42 mouse cellular contexts compared by ENCODE assay signal in the genomic region with DNA sequence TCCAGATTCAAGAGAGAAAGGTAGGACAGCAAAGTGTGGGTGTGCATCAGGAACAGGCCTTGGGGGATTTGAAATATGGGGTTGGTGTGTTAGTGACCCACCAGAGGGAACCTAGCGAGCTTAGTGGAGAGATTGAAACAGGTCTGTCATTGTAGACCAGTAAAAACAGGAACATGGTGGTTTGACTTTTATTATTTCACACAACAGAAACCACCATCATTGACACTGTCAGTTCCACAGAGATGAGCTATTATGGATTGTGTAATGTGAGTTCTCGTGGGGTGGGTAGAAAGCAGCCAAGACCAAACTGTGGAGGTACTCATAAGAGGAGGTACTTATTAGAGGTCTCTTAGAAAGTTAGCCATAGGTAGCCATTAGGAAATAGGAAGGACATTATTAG. TPM values are rescaled to one million over a fixed set of nuclear protein-coding genes. Genes with fewer than 3 reads are reported as not detected.
"Had no signal": no experiment of that assay in that cellular context is flagged by ENCODE, and none has a peak within 500 bp of the region (broad histone marks: within the 10 kb centered on the region; RNA-seq: fewer than 3 reads in every experiment).

No protein-coding gene starts in this region.

- DNase-seq: gastrocnemius, postnatal 14 days; gastrocnemius, postnatal 36 days; heart, adult 18-20 months; heart, postnatal 10 days; heart, postnatal 4 days; kidney, adult 11 months; kidney, adult 2 months; kidney, adult 9 months; kidney, postnatal 14 days; kidney, postnatal 36 days; layer of hippocampus, adult 9-11 months; layer of hippocampus, postnatal 36 days; left cerebral cortex, postnatal 4 days had no signal

- ATAC-seq: hindbrain, embryonic 16.5 days; intestine, embryonic 16.5 days had no signal

RNA-seq across cellular contexts. Expression of a gene that starts 6.7 kb away (rescaled TPM):
- total RNA-seq: gastrocnemius, adult 18-20 months; gastrocnemius, adult 8-10 months; gastrocnemius, postnatal 14 days; gastrocnemius, postnatal 36 days; heart, adult 18-20 months; heart, adult 8-10 months; heart, postnatal 10 days; heart, postnatal 25 days; heart, postnatal 4 days; layer of hippocampus, adult 18-20 months; layer of hippocampus, adult 8-10 months; layer of hippocampus, postnatal 14 days; layer of hippocampus, postnatal 36 days; left cerebral cortex, adult 18-20 months; left cerebral cortex, adult 8-10 months; left cerebral cortex, postnatal 10 days; left cerebral cortex, postnatal 25 days; left cerebral cortex, postnatal 4 days; liver, adult 2 months had no signal
- polyA plus RNA-seq: gonadal fat pad, adult 2 months; heart, embryonic 10.5 days; heart, embryonic 12.5 days; heart, embryonic 14.5 days; heart, embryonic 16.5 days; hindbrain, embryonic 10.5 days; hindbrain, embryonic 12.5 days; hindbrain, embryonic 14.5 days; hindbrain, embryonic 16.5 days; intestine, embryonic 14.5 days; intestine, embryonic 16.5 days; kidney, adult 2 months; kidney, embryonic 15.5 days; kidney, postnatal 0 days; large intestine, adult 2 months; limb, embryonic 11.5 days; limb, embryonic 13.5 days; limb, embryonic 15.5 days; liver, adult 2 months had no signal
